Mouse (Mus musculus) brain, embryonic 14.5 days (tissue): ENCODE measurements around the gene Gnb3.

Source experiments
- CTCF ChIP-seq: fragments of 200-500 bp; IDR thresholded peaks from 2 replicates; pipeline ENCODE4 v1.5.1; 2012; ENCODE audit warnings: inconsistent platforms, mild to moderate bottlenecking, moderate library complexity, borderline replicate concordance; ENCODE audit not compliant: insufficient read depth, insufficient read length; ENCODE audit errors: extremely low read depth
- POLR2A ChIP-seq: fragments of 200-500 bp; IDR thresholded peaks from 2 replicates; pipeline ENCODE4 v1.6.1; 2012; ENCODE audit warnings: mild to moderate bottlenecking, inconsistent platforms, borderline replicate concordance; ENCODE audit not compliant: poor library complexity, insufficient read depth, insufficient read length, severe bottlenecking; ENCODE audit errors: extremely low read depth

DNA sequence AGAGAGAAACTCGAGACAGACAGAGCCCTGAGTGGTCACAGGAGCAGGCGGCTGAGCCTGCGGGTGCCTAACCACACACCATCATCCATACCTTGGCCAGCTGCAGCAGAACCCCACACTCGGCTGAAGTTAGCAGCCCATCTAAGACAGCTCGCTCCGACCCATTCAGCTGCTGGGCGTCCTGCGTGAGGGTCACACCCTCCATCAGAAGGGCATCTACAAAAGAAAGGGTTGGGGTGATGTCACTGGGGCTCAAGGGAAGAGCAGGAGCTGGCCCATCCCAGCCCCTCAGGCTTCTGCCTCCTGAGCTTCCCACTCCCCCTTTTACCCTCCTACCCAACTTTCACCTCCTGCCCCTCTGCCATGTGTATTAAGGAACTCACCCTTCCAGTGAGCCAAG lies 10.5 kb upstream of the Gnb3 start:
- TF ChIP-seq CTCF (no peak), POLR2A (no peak)
